Mouse (Mus musculus): ENCODE measurements at regions not wholly inside any gene's neighbourhood (a gene's known extent, or its start where the extent isn't known, plus 50 kb on each side); places are given as distances from the start of the nearest gene placed in this dataset.

DNA sequence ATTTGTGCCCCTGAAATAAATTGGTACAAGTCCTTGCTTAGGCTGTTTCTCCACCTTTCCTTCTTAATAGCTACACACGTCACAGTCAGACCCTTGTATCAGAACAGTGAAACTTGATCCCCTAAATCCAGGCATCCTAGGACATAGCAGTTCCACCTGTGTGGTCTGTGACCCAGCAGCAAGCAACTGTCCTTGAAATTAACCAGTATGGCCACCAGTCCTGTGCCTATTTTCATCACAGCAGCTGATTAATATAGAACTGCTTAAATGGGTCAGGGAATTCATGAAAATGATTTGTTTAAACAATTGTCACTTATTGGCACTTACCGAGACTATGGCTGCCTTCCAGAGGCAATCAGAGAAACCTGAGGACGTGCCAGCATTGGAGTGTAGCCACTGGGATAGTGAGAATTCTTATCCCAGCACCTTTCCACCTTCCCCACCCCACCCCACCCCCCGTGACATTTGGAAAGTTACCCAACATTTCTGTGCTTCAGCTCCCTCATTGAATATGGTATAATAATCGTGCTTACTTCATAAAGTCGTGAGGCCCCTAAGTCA lies 135.4 kb upstream of the Cdkn2b start:
- Histone ChIP-seq H3K36me3 (ENCODE audit: insufficient read depth, low read length) (no peaks in the 10 kb centered on the region), H3K9ac (ENCODE audit: low read depth, low read length) (no peak overlapping the region), H3K9me3 (replicated peaks; ENCODE audit: low read length) (no peaks in the 10 kb centered on the region), H3K4me2 (ENCODE audit: low read length) (no peak overlapping the region), H3K27ac (no peak overlapping the region), H3K4me3 (replicated peaks; ENCODE audit: low read depth, low read length) (no peak overlapping the region), H3K27me3 (ENCODE audit: insufficient read depth, low read length) (no peaks in the 10 kb centered on the region), H3K4me1 (replicated peaks; ENCODE audit: insufficient read depth, low read length) (0 out of 2 replicates have a peak, but pooled peaks cover 3% of the 10 kb centered on the region)
- DNase-seq (ENCODE audit: low spot score) (no peak), ATAC-seq (replicated peaks; ENCODE audit: low FRiP score, low read depth) (no peak; the same call in 1 of the 2 replicates)
- WGBS, result 49% methylated on average over 6 of the region's 6 CpGs
- no peak for TF ChIP-seq CTCF (IDR thresholded peaks at IDR 0.05; ENCODE audit: low read depth)

DNA sequence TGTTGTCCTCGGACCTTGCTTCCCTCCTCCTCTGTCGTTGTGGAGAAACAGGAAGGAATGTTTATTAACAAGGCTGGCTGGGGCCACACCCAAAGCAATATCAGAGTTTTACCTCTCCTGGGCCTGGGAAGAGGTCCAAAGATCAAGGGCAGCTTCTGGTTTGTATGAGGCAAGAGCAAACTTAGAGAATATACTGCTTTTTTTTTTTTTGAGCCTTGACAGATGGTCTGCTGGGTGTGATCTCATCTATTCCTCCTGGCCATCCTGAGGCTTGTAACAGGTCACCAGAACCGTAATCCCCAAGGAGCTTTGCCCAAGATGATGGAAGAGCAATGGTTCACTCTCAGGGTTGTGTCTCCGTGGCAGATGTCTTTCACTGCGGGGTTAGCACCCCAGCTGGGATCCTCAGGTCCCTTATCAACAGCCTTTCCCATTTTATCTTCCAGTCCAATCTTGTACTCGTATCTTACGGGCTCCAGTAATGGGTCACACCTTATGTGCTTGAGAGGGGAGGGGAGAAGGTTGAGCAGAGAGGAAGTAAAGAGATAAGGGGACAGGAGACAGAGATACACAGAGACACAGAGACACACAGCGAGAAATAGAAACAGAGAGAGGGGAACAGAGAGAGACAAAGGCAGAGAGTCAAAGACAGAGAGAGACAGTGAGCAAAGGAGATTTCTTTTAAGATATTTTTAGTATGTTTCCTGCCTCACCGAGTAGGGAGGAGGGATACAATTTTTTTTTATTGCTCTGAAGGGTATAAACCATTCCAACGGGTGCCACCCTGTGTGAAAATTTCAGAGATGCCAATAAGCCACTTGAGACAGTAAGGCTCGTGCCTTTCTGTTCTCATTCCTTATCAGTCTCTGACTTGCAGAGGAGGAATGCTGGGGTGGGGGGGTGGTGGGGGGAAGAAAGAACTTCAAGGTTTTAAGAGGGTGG lies 134.6 kb upstream of the Cdkn2b start:
- no peaks in the 10 kb centered on the region for H3K27me3 ChIP-seq (ENCODE audit: insufficient read depth, low read length)
- no peak for TF ChIP-seq CTCF (IDR thresholded peaks at IDR 0.05; ENCODE audit: low read depth)
- ATAC-seq (replicated peaks; ENCODE audit: low FRiP score, low read depth), result no peak
- DNase-seq (ENCODE audit: low spot score), result no peak
- no peak overlapping the region for H3K27ac ChIP-seq
- H3K4me2 ChIP-seq (ENCODE audit: low read length), result no peak overlapping the region
- no peak overlapping the region for H3K4me3 ChIP-seq (replicated peaks; ENCODE audit: low read depth, low read length)
- H3K9ac ChIP-seq (ENCODE audit: low read depth, low read length), result no peak overlapping the region
- H3K9me3 ChIP-seq (replicated peaks; ENCODE audit: low read length), result no peaks in the 10 kb centered on the region
- H3K36me3 ChIP-seq (ENCODE audit: insufficient read depth, low read length), result no peaks in the 10 kb centered on the region
- 0 out of 2 replicates have a peak, but pooled peaks cover 3% of the 10 kb centered on the region for H3K4me1 ChIP-seq (replicated peaks; ENCODE audit: insufficient read depth, low read length)
- WGBS, result 48% methylated on average over 11 of the region's 11 CpGs

DNA sequence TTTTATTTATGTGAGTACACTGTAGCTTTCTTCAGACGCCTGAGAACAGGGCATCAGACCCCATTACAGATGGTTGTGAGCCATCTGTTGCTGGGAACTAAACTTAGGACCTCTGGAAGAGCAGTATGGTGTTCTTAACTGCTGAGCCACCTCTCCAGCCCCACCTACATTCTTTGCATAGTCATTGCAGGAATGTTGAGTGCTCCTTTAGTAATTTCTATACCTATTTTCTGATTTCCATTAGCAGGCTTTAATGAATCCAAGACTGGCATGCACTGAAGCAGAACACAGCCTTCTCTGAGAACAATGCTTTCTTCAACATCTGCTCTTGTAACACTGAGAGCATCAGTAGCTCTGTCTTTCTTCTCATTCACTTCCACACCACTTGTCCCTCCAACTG lies 131.7 kb upstream of the Cdkn2b start:
- no peak for TF ChIP-seq CTCF (IDR thresholded peaks at IDR 0.05; ENCODE audit: low read depth)
- H3K4me1 ChIP-seq (replicated peaks; ENCODE audit: insufficient read depth, low read length), result 0 out of 2 replicates have a peak, but pooled peaks cover 3% of the 10 kb centered on the region
- no peak overlapping the region for H3K9ac ChIP-seq (ENCODE audit: low read depth, low read length)
- no peak overlapping the region for H3K27ac ChIP-seq
- no peak for ATAC-seq (replicated peaks; ENCODE audit: low FRiP score, low read depth)
- WGBS, result 85% methylated on average over 1 of the region's 1 CpGs
- H3K36me3 ChIP-seq (ENCODE audit: insufficient read depth, low read length), result no peaks in the 10 kb centered on the region
- H3K27me3 ChIP-seq (ENCODE audit: insufficient read depth, low read length), result no peaks in the 10 kb centered on the region
- DNase-seq (ENCODE audit: low spot score), result no peak
- H3K4me3 ChIP-seq (replicated peaks; ENCODE audit: low read depth, low read length), result no peak overlapping the region
- no peak overlapping the region for H3K4me2 ChIP-seq (ENCODE audit: low read length)
- no peaks in the 10 kb centered on the region for H3K9me3 ChIP-seq (replicated peaks; ENCODE audit: low read length)

DNA sequence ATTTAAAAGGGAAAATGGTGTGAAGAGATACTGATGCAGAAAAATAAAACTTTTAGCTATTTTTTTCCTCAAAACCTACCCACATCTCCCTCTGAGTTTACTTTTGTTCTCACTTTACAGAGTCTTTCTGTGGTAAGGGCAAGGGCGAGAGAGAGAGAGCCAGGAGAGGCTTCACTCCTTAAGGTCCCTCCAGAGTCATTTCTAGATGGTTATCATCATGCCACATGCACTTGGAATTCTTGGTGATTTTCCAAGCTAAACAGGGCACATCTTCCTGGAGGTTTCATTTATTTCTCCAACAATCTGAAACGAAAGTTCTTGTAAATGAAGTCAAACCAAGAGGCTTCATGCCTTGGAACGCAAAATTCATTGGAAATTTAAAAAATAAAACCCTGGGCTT lies 130.0 kb upstream of the Cdkn2b start:
- Histone ChIP-seq H3K27ac (no peak overlapping the region), H3K9me3 (replicated peaks; ENCODE audit: low read length) (no peaks in the 10 kb centered on the region), H3K4me1 (replicated peaks; ENCODE audit: insufficient read depth, low read length) (no peaks in the 10 kb centered on the region), H3K9ac (ENCODE audit: low read depth, low read length) (no peak overlapping the region), H3K36me3 (ENCODE audit: insufficient read depth, low read length) (no peaks in the 10 kb centered on the region), H3K27me3 (ENCODE audit: insufficient read depth, low read length) (no peaks in the 10 kb centered on the region), H3K4me3 (replicated peaks; ENCODE audit: low read depth, low read length) (no peak overlapping the region), H3K4me2 (ENCODE audit: low read length) (no peak overlapping the region)
- no peak for TF ChIP-seq CTCF (IDR thresholded peaks at IDR 0.05; ENCODE audit: low read depth)
- WGBS, result 57% methylated on average over 3 of the region's 3 CpGs
- DNase-seq (ENCODE audit: low spot score) (no peak), ATAC-seq (replicated peaks; ENCODE audit: low FRiP score, low read depth) (no peak)

DNA sequence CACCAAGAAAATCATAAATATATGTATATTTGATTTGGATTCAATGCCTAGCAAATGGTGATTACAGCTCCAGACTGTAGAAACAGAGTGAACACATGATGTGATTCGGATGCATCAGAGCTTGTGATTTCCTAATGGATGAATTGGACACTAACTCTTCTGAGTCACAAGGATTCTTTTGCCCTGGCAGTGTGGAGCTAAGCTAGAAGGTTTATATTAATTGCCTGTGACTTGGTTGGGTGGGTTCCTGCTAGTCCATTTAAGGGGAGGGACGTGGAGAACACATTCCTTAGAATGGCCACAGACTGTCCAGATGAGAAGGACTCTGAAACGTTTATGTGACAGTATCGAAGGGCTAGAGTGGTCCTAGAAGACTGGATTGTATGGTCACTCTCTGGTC lies 129.5 kb upstream of the Cdkn2b start:
- H3K4me2 ChIP-seq (ENCODE audit: low read length), result no peak overlapping the region
- H3K4me3 ChIP-seq (replicated peaks; ENCODE audit: low read depth, low read length), result no peak overlapping the region
- H3K27ac ChIP-seq, result no peak overlapping the region
- DNase-seq (ENCODE audit: low spot score) (no peak), ATAC-seq (replicated peaks; ENCODE audit: low FRiP score, low read depth) (no peak)
- H3K9ac ChIP-seq (ENCODE audit: low read depth, low read length), result no peak overlapping the region
- TF ChIP-seq CTCF (IDR thresholded peaks at IDR 0.05; ENCODE audit: low read depth), result no peak
- WGBS, result 52% methylated on average over 4 of the region's 4 CpGs
- H3K36me3 ChIP-seq (ENCODE audit: insufficient read depth, low read length), result no peaks in the 10 kb centered on the region
- no peaks in the 10 kb centered on the region for H3K27me3 ChIP-seq (ENCODE audit: insufficient read depth, low read length)
- no peaks in the 10 kb centered on the region for H3K9me3 ChIP-seq (replicated peaks; ENCODE audit: low read length)
- no peaks in the 10 kb centered on the region for H3K4me1 ChIP-seq (replicated peaks; ENCODE audit: insufficient read depth, low read length)

DNA sequence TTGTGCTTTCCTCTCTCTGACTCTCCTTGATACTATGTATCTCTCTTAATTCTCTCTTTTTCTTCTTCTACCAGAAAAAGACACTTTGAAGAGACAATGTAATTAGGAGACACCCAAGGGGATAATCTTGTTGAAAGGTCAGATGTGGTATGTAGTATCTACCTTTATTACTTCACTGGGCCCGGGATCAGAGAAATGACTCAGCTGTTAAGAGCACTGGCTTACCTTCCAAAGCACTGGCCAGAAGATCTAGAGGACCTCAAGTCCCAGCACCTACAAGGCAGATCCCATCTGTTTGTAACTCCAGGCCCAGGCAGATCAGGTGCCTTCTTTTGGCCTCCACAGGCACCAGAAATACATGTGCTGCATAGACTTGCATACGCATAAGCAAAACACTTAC lies 127.8 kb upstream of the Cdkn2b start:
- no peak for ATAC-seq (replicated peaks; ENCODE audit: low FRiP score, low read depth)
- no peak for DNase-seq (ENCODE audit: low spot score)
- 90% methylated on average over 2 of the region's 2 CpGs for WGBS

More for the DNA sequence above, 127.8 kb upstream of the Cdkn2b start:
- Histone ChIP-seq H3K4me1 (replicated peaks; ENCODE audit: insufficient read depth, low read length) (no peaks in the 10 kb centered on the region), H3K27me3 (ENCODE audit: insufficient read depth, low read length) (no peaks in the 10 kb centered on the region), H3K9me3 (replicated peaks; ENCODE audit: low read length) (no peaks in the 10 kb centered on the region), H3K36me3 (ENCODE audit: insufficient read depth, low read length) (no peaks in the 10 kb centered on the region), H3K27ac (no peak overlapping the region), H3K4me2 (ENCODE audit: low read length) (no peak overlapping the region), H3K9ac (ENCODE audit: low read depth, low read length) (no peak overlapping the region), H3K4me3 (replicated peaks; ENCODE audit: low read depth, low read length) (no peak overlapping the region)
- TF ChIP-seq CTCF (IDR thresholded peaks at IDR 0.05; ENCODE audit: low read depth), result no peak
